Mouse (Mus musculus) E14TG2a.4 (cell line): ENCODE measurements around the gene Malrd1.

Experiments used
- CTCF ChIP-seq: conservative IDR thresholded peaks from 2 replicates; pipeline ENCODE4 v1.5.1; 2014; ENCODE audit warnings: low read length
- NANOG ChIP-seq: IDR thresholded peaks from 2 replicates; pipeline ENCODE4 v1.6.1; 2014; ENCODE audit warnings: borderline replicate concordance, low read length, mixed read lengths
- POU5F1 ChIP-seq: IDR thresholded peaks from 2 replicates; pipeline ENCODE4 v1.6.1; 2014; ENCODE audit warnings: low read length, borderline replicate concordance

DNA sequence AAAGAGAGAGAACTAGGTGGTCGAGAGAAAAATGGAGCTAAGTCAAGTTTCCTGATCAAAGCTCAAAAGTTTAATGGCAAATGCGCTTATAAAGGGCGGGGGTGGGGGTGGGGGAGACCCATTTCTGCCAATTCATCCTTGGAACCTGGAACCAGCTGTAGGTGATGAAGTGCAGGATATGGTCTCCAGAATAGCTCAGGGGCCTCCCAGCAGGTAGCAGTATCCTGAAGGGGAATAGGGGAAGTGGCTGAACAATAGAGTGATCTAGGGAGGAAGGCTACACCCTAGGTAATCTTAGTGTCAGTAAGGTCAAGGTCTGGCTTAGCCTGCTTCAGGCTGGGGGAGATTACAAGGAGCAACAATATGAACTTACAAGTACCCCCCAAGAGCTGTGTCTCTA is 506.5 kb downstream of the Malrd1 start:
- TF ChIP-seq CTCF (no peak), POU5F1 (no peak), NANOG (peak; percentile 84)
